ENCODE assay signal across 28 mouse cellular contexts in genomic region chr5:142922251-142922650, GRCm38 (mm10). TPM values are rescaled to one million over a fixed set of nuclear protein-coding genes. Genes with fewer than 3 reads are reported as not detected.
DNase-seq lines count a peak whose midpoint lies in the region; ATAC-seq and TF ChIP-seq lines count a peak whose summit lies in the region.
"Had no signal": no experiment of that assay in that cellular context is flagged by ENCODE, and none has a peak within 500 bp of the region (broad histone marks: within the 10 kb centered on the region; RNA-seq: fewer than 3 reads in every experiment).

No protein-coding gene starts in this region.

- H3K4me3 ChIP-seq in stomach, embryonic 15.5 days (replicated peaks) = no peak overlapping the region
- H3K4me3 ChIP-seq in stomach, postnatal 0 days (ENCODE audit: low read depth, low read length) = no peak overlapping the region
- no peak overlapping the region for H3K4me3 ChIP-seq in intestine, postnatal 0 days (ENCODE audit: low read depth, low read length)
- H3K4me3 ChIP-seq in liver, postnatal 0 days (ENCODE audit: low read depth, low read length) = no peak overlapping the region
- H3K4me3 ChIP-seq in kidney, embryonic 16.5 days (ENCODE audit: low read length) = no peak overlapping the region
- H3K4me3 ChIP-seq: embryonic facial prominence, embryonic 15.5 days; hindbrain, embryonic 10.5 days; left cerebral cortex, adult 2 months; limb, embryonic 15.5 days; midbrain, embryonic 15.5 days; myocyte had no signal

- H3K4me1 ChIP-seq in stomach, embryonic 15.5 days = peaks cover 34% of the 10 kb centered on the region
- peaks cover 18% of the 10 kb centered on the region for H3K4me1 ChIP-seq in stomach, postnatal 0 days (replicated peaks; ENCODE audit: control insufficient read depth, insufficient read depth)
- peaks cover 16% of the 10 kb centered on the region; the same call in 1 of the 2 replicates for H3K4me1 ChIP-seq in intestine, postnatal 0 days (replicated peaks; ENCODE audit: control insufficient read depth, insufficient read depth, low read length)
- peaks cover 44% of the 10 kb centered on the region for H3K4me1 ChIP-seq in liver, postnatal 0 days (ENCODE audit: insufficient read depth)
- peaks cover 22% of the 10 kb centered on the region for H3K4me1 ChIP-seq in kidney, embryonic 16.5 days (ENCODE audit: insufficient read depth, low read length)

- no peak for TF ChIP-seq EP300 in stomach, postnatal 0 days (optimal IDR thresholded peaks at IDR 0.05)
- TF ChIP-seq EP300 in liver, postnatal 0 days (IDR thresholded peaks at IDR 0.05; ENCODE audit: low read depth) = no peak

- H3K27ac ChIP-seq in stomach, embryonic 15.5 days = 0 out of 2 replicates have a peak overlapping the region, but pooled peaks have one; percentile 86
- no peak overlapping the region for H3K27ac ChIP-seq in stomach, postnatal 0 days (replicated peaks)
- H3K27ac ChIP-seq in intestine, postnatal 0 days (ENCODE audit: low read depth, low read length) = peak overlapping the region; percentile 94
- H3K27ac ChIP-seq in liver, postnatal 0 days (ENCODE audit: low read depth) = peak overlapping the region; percentile 90
- no peak overlapping the region for H3K27ac ChIP-seq in kidney, embryonic 16.5 days (ENCODE audit: low read length)
- H3K27ac ChIP-seq: embryonic facial prominence, embryonic 15.5 days; hindbrain, embryonic 10.5 days; hindbrain, postnatal 0 days; left cerebral cortex, adult 2 months; limb, embryonic 15.5 days; midbrain, embryonic 15.5 days had no signal

- WGBS in stomach, embryonic 15.5 days = 82% methylated on average over 5 of the region's 5 CpGs
- 78% methylated on average over 5 of the region's 5 CpGs for WGBS in stomach, postnatal 0 days
- 38% methylated on average over 5 of the region's 5 CpGs for WGBS in intestine, postnatal 0 days
- WGBS in liver, postnatal 0 days (ENCODE audit: insufficient replicate concordance) = 66% methylated on average over 5 of the region's 5 CpGs
- 80% methylated on average over 5 of the region's 5 CpGs for WGBS in kidney, embryonic 16.5 days

- no peaks in the 10 kb centered on the region for H3K9me3 ChIP-seq in stomach, embryonic 15.5 days
- H3K9me3 ChIP-seq in stomach, postnatal 0 days (ENCODE audit: control insufficient read depth, low read length) = no peaks in the 10 kb centered on the region
- no peaks in the 10 kb centered on the region for H3K9me3 ChIP-seq in intestine, postnatal 0 days (ENCODE audit: control insufficient read depth)
- H3K9me3 ChIP-seq in liver, postnatal 0 days (ENCODE audit: low read length) = no peaks in the 10 kb centered on the region
- peaks cover 3% of the 10 kb centered on the region; the same call in 1 of the 2 replicates for H3K9me3 ChIP-seq in kidney, embryonic 16.5 days (ENCODE audit: low read length)
- H3K9me3 ChIP-seq: embryonic facial prominence, embryonic 15.5 days; hindbrain, embryonic 10.5 days; limb, embryonic 15.5 days; midbrain, embryonic 15.5 days had no signal

- no peak overlapping the region for H3K9ac ChIP-seq in stomach, embryonic 15.5 days
- no peak overlapping the region for H3K9ac ChIP-seq in stomach, postnatal 0 days (ENCODE audit: low read length)
- no peak overlapping the region for H3K9ac ChIP-seq in intestine, postnatal 0 days (ENCODE audit: low read depth, low read length)
- no peak overlapping the region for H3K9ac ChIP-seq in liver, postnatal 0 days (replicated peaks)
- H3K9ac ChIP-seq in kidney, embryonic 16.5 days (replicated peaks; ENCODE audit: low read length) = no peak overlapping the region
- H3K9ac ChIP-seq: embryonic facial prominence, embryonic 15.5 days; limb, embryonic 15.5 days; midbrain, embryonic 15.5 days had no signal

- no peaks in the 10 kb centered on the region for H3K27me3 ChIP-seq in stomach, embryonic 15.5 days (replicated peaks)
- H3K27me3 ChIP-seq in stomach, postnatal 0 days (ENCODE audit: control insufficient read depth, insufficient read depth, low read length) = no peaks in the 10 kb centered on the region
- no peaks in the 10 kb centered on the region for H3K27me3 ChIP-seq in intestine, postnatal 0 days (replicated peaks; ENCODE audit: control insufficient read depth, insufficient read depth, low read length)
- H3K27me3 ChIP-seq in liver, postnatal 0 days (ENCODE audit: insufficient read depth, low read length) = no peaks in the 10 kb centered on the region
- no peaks in the 10 kb centered on the region for H3K27me3 ChIP-seq in kidney, embryonic 16.5 days (ENCODE audit: insufficient read depth, low read length)
- H3K27me3 ChIP-seq: CH12.LX; embryonic facial prominence, embryonic 15.5 days; limb, embryonic 15.5 days; midbrain, embryonic 15.5 days had no signal

- no peaks in the 10 kb centered on the region for H3K36me3 ChIP-seq in stomach, embryonic 15.5 days
- H3K36me3 ChIP-seq in stomach, postnatal 0 days (ENCODE audit: control insufficient read depth, insufficient read depth, low read length) = no peaks in the 10 kb centered on the region
- no peaks in the 10 kb centered on the region for H3K36me3 ChIP-seq in intestine, postnatal 0 days (ENCODE audit: control insufficient read depth, insufficient read depth)
- no peaks in the 10 kb centered on the region for H3K36me3 ChIP-seq in liver, postnatal 0 days (replicated peaks; ENCODE audit: insufficient read depth, low read length)
- H3K36me3 ChIP-seq in kidney, embryonic 16.5 days (ENCODE audit: insufficient read depth, low read length) = no peaks in the 10 kb centered on the region
- H3K36me3 ChIP-seq: embryonic facial prominence, embryonic 15.5 days; hindbrain, embryonic 10.5 days; limb, embryonic 15.5 days; midbrain, embryonic 15.5 days had no signal

- ATAC-seq in stomach, embryonic 15.5 days (ENCODE audit: insufficient read depth, low FRiP score, low read depth) = no peak
- no peak for ATAC-seq in stomach, postnatal 0 days (ENCODE audit: low FRiP score, low TSS enrichment)
- peak; percentile 8; the same call in 1 of the 2 replicates for ATAC-seq in intestine, postnatal 0 days
- no peak for ATAC-seq in liver, postnatal 0 days
- no peak for ATAC-seq in kidney, embryonic 16.5 days (ENCODE audit: low FRiP score, low TSS enrichment)
- ATAC-seq: forebrain, embryonic 16.5 days; hindbrain, postnatal 0 days; midbrain, embryonic 15.5 days had no signal

- no peak for TF ChIP-seq CTCF in stomach, postnatal 0 days (IDR thresholded peaks at IDR 0.05; ENCODE audit: low read depth)
- no peak for TF ChIP-seq CTCF in intestine, postnatal 0 days (IDR thresholded peaks at IDR 0.05; ENCODE audit: low read depth)
- TF ChIP-seq CTCF in liver, postnatal 0 days (IDR thresholded peaks at IDR 0.05; ENCODE audit: low read depth) = no peak

- no peak overlapping the region for H3K4me2 ChIP-seq in stomach, embryonic 15.5 days
- no peak overlapping the region for H3K4me2 ChIP-seq in stomach, postnatal 0 days (replicated peaks; ENCODE audit: low read depth)
- peak overlapping the region; percentile 31 for H3K4me2 ChIP-seq in intestine, postnatal 0 days (replicated peaks; ENCODE audit: low read depth)
- H3K4me2 ChIP-seq in liver, postnatal 0 days (ENCODE audit: low read depth, low read length) = no peak overlapping the region
- H3K4me2 ChIP-seq in kidney, embryonic 16.5 days (replicated peaks; ENCODE audit: low read depth, low read length) = no peak overlapping the region
- H3K4me2 ChIP-seq: embryonic facial prominence, embryonic 15.5 days; limb, embryonic 15.5 days; midbrain, embryonic 15.5 days had no signal

- no peak for DNase-seq in stomach, postnatal 0 days (ENCODE audit: low spot score)
- no peak for DNase-seq in liver, postnatal 0 days
- no peak for DNase-seq in ovary, postnatal 14 days (ENCODE audit: low spot score)
- DNase-seq in heart, postnatal 14 days = no peak
- DNase-seq: adrenal gland, postnatal 36 days; B cell, adult 2 months; cerebellum, adult 11 months; cerebellum, adult 9-11 months; gastrocnemius, postnatal 36 days; kidney, adult 2 months; kidney, postnatal 10 days; left cerebral cortex, postnatal 4 days; lung, postnatal 4 days; right cerebral cortex, adult 18-20 months; right cerebral cortex, postnatal 4 days had no signal

- intact Hi-C loops in heart, postnatal 14 days (cut with DNase I) = no loop called here

RNA-seq across cellular contexts. Expression of gene Actb, which starts 15.7 kb away (rescaled TPM):
- polyA plus RNA-seq in stomach, embryonic 15.5 days (2015; fragmentation: Nextera tagmentation; extraction: Ambion mirVana) = 14,327 and 14,357 TPM in 2 replicates
- 14,823 and 16,187 TPM in 2 replicates for polyA plus RNA-seq in stomach, postnatal 0 days (2015; fragmentation: Nextera tagmentation; extraction: Ambion mirVana)
- 22,808 and 23,070 TPM in 2 replicates for polyA plus RNA-seq in intestine, postnatal 0 days (2015; fragmentation: Nextera tagmentation; extraction: Ambion mirVana)
- polyA plus RNA-seq in liver, postnatal 0 days (2015; fragmentation: Nextera tagmentation; extraction: Ambion mirVana) = 6,710 and 7,738 TPM in 2 replicates
- 12,646 and 13,929 TPM in 2 replicates for polyA plus RNA-seq in kidney, embryonic 16.5 days (2015; fragmentation: Nextera tagmentation; extraction: Ambion mirVana)
- 1,000 to 10,000 TPM; 1,025 to 1,358 TPM for total RNA-seq in heart, postnatal 14 days (2021)

RNA-seq across cellular contexts. Expression of gene Fbxl18, which starts 27.0 kb away (rescaled TPM):
- polyA plus RNA-seq in stomach, embryonic 15.5 days (2015; fragmentation: Nextera tagmentation; extraction: Ambion mirVana) = 12.3 and 12.6 TPM in 2 replicates
- 5.0 and 5.3 TPM in 2 replicates for polyA plus RNA-seq in stomach, postnatal 0 days (2015; fragmentation: Nextera tagmentation; extraction: Ambion mirVana)
- polyA plus RNA-seq in intestine, postnatal 0 days (2015; fragmentation: Nextera tagmentation; extraction: Ambion mirVana) = 5.6 and 6.2 TPM in 2 replicates
- 1.8 and 3.2 TPM in 2 replicates for polyA plus RNA-seq in liver, postnatal 0 days (2015; fragmentation: Nextera tagmentation; extraction: Ambion mirVana)
- polyA plus RNA-seq in kidney, embryonic 16.5 days (2015; fragmentation: Nextera tagmentation; extraction: Ambion mirVana) = 14.0 and 17.2 TPM in 2 replicates
- total RNA-seq in heart, postnatal 14 days (2021) = 1 to 10 TPM; 7.1 to 7.7 TPM

RNA-seq across cellular contexts. Expression of gene Fscn1, which starts 37.9 kb away (rescaled TPM):
- 181 and 185 TPM in 2 replicates for polyA plus RNA-seq in stomach, embryonic 15.5 days (2015; fragmentation: Nextera tagmentation; extraction: Ambion mirVana)
- polyA plus RNA-seq in stomach, postnatal 0 days (2015; fragmentation: Nextera tagmentation; extraction: Ambion mirVana) = 42.0 and 42.7 TPM in 2 replicates
- polyA plus RNA-seq in intestine, postnatal 0 days (2015; fragmentation: Nextera tagmentation; extraction: Ambion mirVana) = 36.5 and 37.1 TPM in 2 replicates
- 6.9 and 7.3 TPM in 2 replicates for polyA plus RNA-seq in liver, postnatal 0 days (2015; fragmentation: Nextera tagmentation; extraction: Ambion mirVana)
- polyA plus RNA-seq in kidney, embryonic 16.5 days (2015; fragmentation: Nextera tagmentation; extraction: Ambion mirVana) = 302 and 349 TPM in 2 replicates
- total RNA-seq in heart, postnatal 14 days (2021) = 10 to 100 TPM; 47.3 to 68.9 TPM
- total RNA-seq: megakaryocyte-erythroid progenitor cell, adult 5-6 weeks had no signal

Comparison
In these comparisons a context has a peak if more than half of its experiments do, and no peak if none do; other contexts are left out.
1. H3K27ac ChIP-seq: peak in stomach, embryonic 15.5 days (single experiment), intestine, postnatal 0 days (single experiment) and liver, postnatal 0 days (single experiment); none in stomach, postnatal 0 days (single experiment) and kidney, embryonic 16.5 days (single experiment).